9 mouse cellular contexts compared by ENCODE assay signal in the genomic region with DNA sequence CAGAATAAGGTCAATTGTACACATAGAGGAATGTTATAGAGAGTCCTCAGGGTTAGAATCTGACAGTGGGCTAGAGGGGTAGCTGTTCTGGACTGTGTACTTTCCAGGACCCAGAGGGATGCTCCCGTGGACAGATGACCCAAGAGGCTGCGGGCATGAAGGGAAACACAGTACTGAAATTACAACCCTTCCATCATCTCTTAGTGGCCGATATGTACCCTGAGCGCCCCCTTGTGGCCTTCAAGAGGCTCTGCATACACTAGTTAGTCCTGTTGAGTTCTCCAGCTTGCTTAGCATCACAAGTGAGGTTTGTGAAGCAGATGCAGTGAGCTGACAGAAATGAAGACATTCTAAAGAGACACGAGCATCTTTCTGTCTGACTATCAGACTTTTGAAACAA. TPM values are rescaled to one million over a fixed set of nuclear protein-coding genes. Genes with fewer than 3 reads are reported as not detected.
DNase-seq lines count a peak whose midpoint lies in the region; ATAC-seq lines count a peak whose summit lies in the region.
"Had no signal": no experiment of that assay in that cellular context is flagged by ENCODE, and none has a peak within 500 bp of the region (broad histone marks: within the 10 kb centered on the region; RNA-seq: fewer than 3 reads in every experiment).

No protein-coding gene starts in this region.

- no peaks in the 10 kb centered on the region for H3K36me3 ChIP-seq in limb, embryonic 10.5 days
- H3K36me3 ChIP-seq: hindbrain, embryonic 15.5 days had no signal

- no peak overlapping the region for H3K27ac ChIP-seq in limb, embryonic 10.5 days
- H3K27ac ChIP-seq: hindbrain, embryonic 15.5 days had no signal

- 15% methylated on average over 5 of the region's 5 CpGs for WGBS in limb, embryonic 10.5 days

- H3K4me3 ChIP-seq in limb, embryonic 10.5 days: no peak overlapping the region
- H3K4me3 ChIP-seq: hindbrain, embryonic 15.5 days had no signal

- H3K9me3 ChIP-seq in limb, embryonic 10.5 days (replicated peaks): no peaks in the 10 kb centered on the region
- H3K9me3 ChIP-seq: hindbrain, embryonic 15.5 days had no signal

- ATAC-seq in hematopoietic stem cell, adult 5-6 weeks (replicated peaks in 1 of 2; ENCODE audit: insufficient read depth in 1 of 2, low FRiP score in 2 of 2, low TSS enrichment in 1 of 2, low read depth in 1 of 2, poor library complexity in 2 of 2, severe bottlenecking in 2 of 2): peak; percentile 72 to 89

- H3K4me1 ChIP-seq in limb, embryonic 10.5 days: no peaks in the 10 kb centered on the region
- H3K4me1 ChIP-seq: hindbrain, embryonic 15.5 days had no signal

- peak; percentile 47 for DNase-seq in right cerebral cortex, adult 18-20 months
- no peak for DNase-seq in right cerebral cortex, postnatal 25 days
- peak; percentile 9 for DNase-seq in adrenal gland, adult 8-10 months
- DNase-seq in embryo, embryonic 10.5 days (ENCODE audit: low spot score): peak; percentile 84
- peak; percentile 77 for DNase-seq in limb, embryonic 10.5 days (ENCODE audit: low spot score)
- DNase-seq in neural tube, embryonic 10.5 days (ENCODE audit: extremely low spot score, low spot score): peak; percentile 55
- DNase-seq in thymus, postnatal 36 days: peak; percentile 32 to 44

- H3K27me3 ChIP-seq in limb, embryonic 10.5 days (ENCODE audit: low read depth, poor library complexity, severe bottlenecking): no peaks in the 10 kb centered on the region
- H3K27me3 ChIP-seq: hindbrain, embryonic 15.5 days had no signal

RNA-seq across cellular contexts. Expression of gene A430033K04Rik, which starts 36.3 kb away (rescaled TPM):
- 10 to 100 TPM in 2 of 4 experiments, 1 to 10 TPM in 2; 5.4 to 11.9 (median 9.6) TPM for total RNA-seq in adrenal gland, adult 8-10 months (2022)
- 22.3 and 24.4 TPM in 2 replicates for total RNA-seq in hematopoietic stem cell, adult 5-6 weeks (2017)
- polyA plus RNA-seq in limb, embryonic 10.5 days (2016; fragmentation: Nextera tagmentation; extraction: Ambion mirVana): 9.3 and 13.4 TPM in 2 replicates

RNA-seq across cellular contexts. Expression of gene Zfp68, which starts 39.4 kb away (rescaled TPM):
- 10 to 100 TPM; 17.7 to 29.5 (median 25.2) TPM for total RNA-seq in adrenal gland, adult 8-10 months (2022)
- 92.2 and 113 TPM in 2 replicates for total RNA-seq in hematopoietic stem cell, adult 5-6 weeks (2017)
- 58.4 and 70.5 TPM in 2 replicates for polyA plus RNA-seq in limb, embryonic 10.5 days (2016; fragmentation: Nextera tagmentation; extraction: Ambion mirVana)
